22 mouse cellular contexts compared by ENCODE assay signal in genomic region chr17:28698672-28699071, GRCm38 (mm10). TPM values are rescaled to one million over a fixed set of nuclear protein-coding genes. Genes with fewer than 3 reads are reported as not detected.
A peak's percentile ranks its signal among the peaks of the same experiment; 100 is the strongest.
DNase-seq lines count a peak whose midpoint lies in the region; ATAC-seq and TF ChIP-seq lines count a peak whose summit lies in the region.
"Had no signal": no experiment of that assay in that cellular context is flagged by ENCODE, and none has a peak within 500 bp of the region (broad histone marks: within the 10 kb centered on the region; RNA-seq: fewer than 3 reads in every experiment).

No protein-coding gene starts in this region.

- peaks cover 43% of the 10 kb centered on the region for H3K4me1 ChIP-seq in heart, postnatal 0 days (ENCODE audit: control insufficient read depth, insufficient read depth)
- H3K4me1 ChIP-seq in liver, embryonic 15.5 days (replicated peaks): peaks cover 87% of the 10 kb centered on the region
- peaks cover 52% of the 10 kb centered on the region for H3K4me1 ChIP-seq in liver, embryonic 11.5 days (replicated peaks; ENCODE audit: control insufficient read depth, insufficient read depth, low read length)

- H3ac ChIP-seq in myocyte (ENCODE audit: control insufficient read depth, insufficient read length): no peak overlapping the region

- no peak for TF ChIP-seq CTCF in heart, postnatal 0 days (IDR thresholded peaks at IDR 0.05; ENCODE audit: low read depth)

- H3K27me3 ChIP-seq in heart, postnatal 0 days (ENCODE audit: control insufficient read depth, insufficient read depth, low read length): no peaks in the 10 kb centered on the region
- no peaks in the 10 kb centered on the region for H3K27me3 ChIP-seq in liver, embryonic 15.5 days
- H3K27me3 ChIP-seq in liver, embryonic 11.5 days (replicated peaks; ENCODE audit: control insufficient read depth, insufficient read depth, low read length): no peaks in the 10 kb centered on the region
- no peaks in the 10 kb centered on the region for H3K27me3 ChIP-seq in myocyte (ENCODE audit: control insufficient read depth, insufficient read depth, insufficient read length)
- H3K27me3 ChIP-seq: forebrain, embryonic 15.5 days; heart, embryonic 15.5 days; limb, embryonic 12.5 days; midbrain, embryonic 15.5 days; stomach, embryonic 15.5 days had no signal

- no peaks in the 10 kb centered on the region for H3K36me3 ChIP-seq in heart, postnatal 0 days (replicated peaks; ENCODE audit: control insufficient read depth, insufficient read depth, low read length)
- H3K36me3 ChIP-seq in liver, embryonic 15.5 days (replicated peaks): peaks cover 12% of the 10 kb centered on the region; the same call in 1 of the 2 replicates
- 0 out of 2 replicates have a peak, but pooled peaks cover 4% of the 10 kb centered on the region for H3K36me3 ChIP-seq in liver, embryonic 11.5 days (ENCODE audit: control insufficient read depth, insufficient read depth, low read length)
- no peaks in the 10 kb centered on the region for H3K36me3 ChIP-seq in myocyte (ENCODE audit: control insufficient read depth, insufficient read depth)
- H3K36me3 ChIP-seq: forebrain, embryonic 15.5 days; heart, embryonic 15.5 days; midbrain, embryonic 15.5 days; stomach, embryonic 15.5 days had no signal

- H3K9ac ChIP-seq in heart, postnatal 0 days (replicated peaks; ENCODE audit: low read depth, low read length): no peak overlapping the region
- no peak overlapping the region for H3K9ac ChIP-seq in liver, embryonic 15.5 days
- H3K9ac ChIP-seq in liver, embryonic 11.5 days (ENCODE audit: low read depth, low read length): no peak overlapping the region
- H3K9ac ChIP-seq: forebrain, embryonic 15.5 days; heart, embryonic 15.5 days; hindbrain, embryonic 14.5 days; limb, embryonic 12.5 days; midbrain, embryonic 15.5 days; stomach, embryonic 15.5 days had no signal

- DNase-seq in heart, postnatal 0 days (ENCODE audit: low spot score): no peak
- DNase-seq in heart, adult 11 months: no peak
- DNase-seq in liver, embryonic 11.5 days (ENCODE audit: low spot score): no peak
- peak; percentile 40 for DNase-seq in adipocyte (ENCODE audit: low spot score)
- no peak for DNase-seq in spleen, postnatal 36 days (ENCODE audit: low spot score in 2 of 2)
- DNase-seq: gastrocnemius, postnatal 14 days; heart, postnatal 4 days; kidney, adult 8-10 months; kidney, postnatal 10 days; layer of hippocampus, postnatal 36 days; thymus, adult 2 months; thymus, postnatal 4 days had no signal

- ATAC-seq in heart, postnatal 0 days (ENCODE audit: insufficient read depth, low read depth): no peak
- no peak for ATAC-seq in liver, embryonic 15.5 days (ENCODE audit: insufficient read depth)
- no peak for ATAC-seq in liver, embryonic 11.5 days (replicated peaks; ENCODE audit: low FRiP score)
- ATAC-seq: forebrain, embryonic 15.5 days; midbrain, embryonic 15.5 days had no signal

- 0 out of 2 replicates have a peak overlapping the region, but pooled peaks have one; percentile 22 for H3K27ac ChIP-seq in heart, postnatal 0 days (ENCODE audit: low read depth)
- H3K27ac ChIP-seq in liver, embryonic 15.5 days (replicated peaks): 0 out of 2 replicates have a peak overlapping the region, but pooled peaks have one; percentile 56
- no peak overlapping the region for H3K27ac ChIP-seq in liver, embryonic 11.5 days (ENCODE audit: low read depth, low read length)
- H3K27ac ChIP-seq: forebrain, embryonic 15.5 days; hindbrain, embryonic 14.5 days; limb, embryonic 12.5 days; midbrain, embryonic 15.5 days had no signal

- no peak overlapping the region for H3K4me3 ChIP-seq in heart, postnatal 0 days (ENCODE audit: low read depth, low read length)
- H3K4me3 ChIP-seq in liver, embryonic 15.5 days (replicated peaks): no peak overlapping the region
- no peak overlapping the region for H3K4me3 ChIP-seq in liver, embryonic 11.5 days (ENCODE audit: low read depth, low read length)
- no peak overlapping the region for H3K4me3 ChIP-seq in myocyte
- H3K4me3 ChIP-seq: forebrain, embryonic 15.5 days; heart, embryonic 15.5 days; limb, embryonic 12.5 days; midbrain, embryonic 15.5 days; stomach, embryonic 15.5 days had no signal

- no peak for TF ChIP-seq EP300 in heart, postnatal 0 days (IDR thresholded peaks at IDR 0.05; ENCODE audit: low read depth)

- no peaks in the 10 kb centered on the region for H3K9me3 ChIP-seq in heart, postnatal 0 days (replicated peaks; ENCODE audit: control insufficient read depth, low read length)
- H3K9me3 ChIP-seq in liver, embryonic 15.5 days (replicated peaks): no peaks in the 10 kb centered on the region
- no peaks in the 10 kb centered on the region for H3K9me3 ChIP-seq in liver, embryonic 11.5 days (ENCODE audit: control insufficient read depth, low read length)
- H3K9me3 ChIP-seq: forebrain, embryonic 15.5 days; heart, embryonic 15.5 days; limb, embryonic 12.5 days; midbrain, embryonic 15.5 days; stomach, embryonic 15.5 days had no signal

- no peak overlapping the region for H3K4me2 ChIP-seq in heart, postnatal 0 days (ENCODE audit: low read depth, low read length)
- H3K4me2 ChIP-seq in liver, embryonic 15.5 days: no peak overlapping the region
- H3K4me2 ChIP-seq in liver, embryonic 11.5 days: no peak overlapping the region
- H3K4me2 ChIP-seq in myocyte (ENCODE audit: low read depth): peak overlapping the region; percentile 28
- H3K4me2 ChIP-seq: forebrain, embryonic 15.5 days; heart, embryonic 15.5 days; hindbrain, embryonic 14.5 days; limb, embryonic 12.5 days; midbrain, embryonic 15.5 days had no signal

- WGBS in heart, postnatal 0 days: 62% methylated on average over 2 of the region's 2 CpGs
- WGBS in liver, embryonic 15.5 days (ENCODE audit: insufficient replicate concordance): 39% methylated on average over 2 of the region's 2 CpGs
- WGBS in liver, embryonic 11.5 days: 70% methylated on average over 2 of the region's 2 CpGs

- no peak for TF ChIP-seq POLR2A in myocyte (IDR thresholded peaks at IDR 0.05; ENCODE audit: insufficient read length, low read depth)

- peaks cover 90% of the 10 kb centered on the region for H3K79me2 ChIP-seq in myocyte (ENCODE audit: control insufficient read depth, insufficient read depth)

TF ChIP-seq in myocyte, 11 proteins besides CTCF, POLR2A, EP300 and RAD21:
- no peak for TF ChIP-seq MAX (IDR thresholded peaks at IDR 0.05; ENCODE audit: low read depth)
- no peak for TF ChIP-seq E2F4 (IDR thresholded peaks at IDR 0.05; ENCODE audit: insufficient read depth)
- no peak for TF ChIP-seq REST (IDR thresholded peaks at IDR 0.05; ENCODE audit: insufficient read depth, insufficient read length)
- no peak for TF ChIP-seq SRF (IDR thresholded peaks at IDR 0.05; ENCODE audit: control insufficient read depth, insufficient read length, low read depth)
- TF ChIP-seq MYOG (IDR thresholded peaks at IDR 0.05; ENCODE audit: control insufficient read depth in 1 of 3, insufficient read depth in 1 of 3, insufficient read length in 2 of 3, low read depth in 2 of 3): no peak
TF ChIP-seq in myocyte: peak in this region for 0.

RNA-seq across cellular contexts. Expression of gene Mapk14, which starts 7.5 kb away (rescaled TPM):
- total RNA-seq in heart, postnatal 0 days (2014; rRNA removed; ENCODE audit: low replicate concordance): 29.5 and 47.7 TPM in 2 replicates
- polyA plus RNA-seq in heart, postnatal 0 days (2015; fragmentation: Nextera tagmentation; extraction: Ambion mirVana): 17.8 and 19.4 TPM in 2 replicates
- polyA plus RNA-seq in liver, embryonic 15.5 days (2015; fragmentation: Nextera tagmentation; extraction: Ambion mirVana): 29.0 and 33.4 TPM in 2 replicates
- 58.5 and 64.6 TPM in 2 replicates for polyA plus RNA-seq in liver, embryonic 11.5 days (2014; fragmentation: Nextera tagmentation; extraction: Ambion mirVana)
- 34.6 TPM for polyA plus RNA-seq in myocyte (2012; fragmentation: generic; extraction: Trizol)

RNA-seq across cellular contexts. Expression of gene Slc26a8, which starts 8.6 kb away (rescaled TPM):
- not detected in 2 replicates for total RNA-seq in heart, postnatal 0 days (2014; rRNA removed; ENCODE audit: low replicate concordance)
- 0.29 and 0.36 TPM in 2 replicates for polyA plus RNA-seq in heart, postnatal 0 days (2015; fragmentation: Nextera tagmentation; extraction: Ambion mirVana)
- polyA plus RNA-seq in liver, embryonic 15.5 days (2015; fragmentation: Nextera tagmentation; extraction: Ambion mirVana): 0.07 and 0.17 TPM in 2 replicates
- 0.34 and 0.75 TPM in 2 replicates for polyA plus RNA-seq in liver, embryonic 11.5 days (2014; fragmentation: Nextera tagmentation; extraction: Ambion mirVana)
- not detected for polyA plus RNA-seq in myocyte (2012; fragmentation: generic; extraction: Trizol)
- polyA plus RNA-seq: C2C12, macrophage had no signal

RNA-seq across cellular contexts. Expression of gene AC170998.1, which starts 27.2 kb away (rescaled TPM):
- total RNA-seq in heart, postnatal 0 days (2014; rRNA removed; ENCODE audit: low replicate concordance): not detected in 2 replicates
- polyA plus RNA-seq in heart, postnatal 0 days (2015; fragmentation: Nextera tagmentation; extraction: Ambion mirVana): 1.00 and 1.2 TPM in 2 replicates
- 1.0 and 1.1 TPM in 2 replicates for polyA plus RNA-seq in liver, embryonic 15.5 days (2015; fragmentation: Nextera tagmentation; extraction: Ambion mirVana)
- polyA plus RNA-seq in liver, embryonic 11.5 days (2014; fragmentation: Nextera tagmentation; extraction: Ambion mirVana): 0.84 and 3.6 TPM in 2 replicates
- not detected for polyA plus RNA-seq in myocyte (2012; fragmentation: generic; extraction: Trizol)
